Mouse (Mus musculus) forebrain, embryonic 14.5 days (tissue): ENCODE data around the gene Psmb10. TPM values are rescaled to one million over a fixed set of nuclear protein-coding genes. Genes with fewer than 3 reads are reported as not detected.

Experiments
- ATAC-seq: fragments of 200-750 bp; cut with Nextera tagmentation; 2 replicates; pipeline ENCODE4 v1.8.0; 2017; ENCODE audit warnings: mild to moderate bottlenecking, moderate library complexity
- DNase-seq: peaks from one replicate; pipeline ENCODE4 v3.0.0-alpha.2; 2015; ENCODE audit warnings: low spot score
- H3K27ac ChIP-seq: fragments of 300-500 bp; sonication (generic); 2 replicates; pipeline ENCODE4 v1.5.1; 2014; ENCODE audit warnings: low read depth, mild to moderate bottlenecking, control low read depth, low read length, moderate library complexity
- H3K27me3 ChIP-seq: fragments of 300-500 bp; sonication (generic); replicated peaks from 2 replicates; pipeline ENCODE4 v1.6.1; 2014; ENCODE audit warnings: low read length, control low read depth, mixed read lengths; ENCODE audit not compliant: control insufficient read depth, insufficient read depth
- H3K36me3 ChIP-seq: fragments of 300-500 bp; sonication (generic); 2 replicates; pipeline ENCODE4 v1.6.1; 2014; ENCODE audit warnings: low read length, control low read depth; ENCODE audit not compliant: control insufficient read depth, insufficient read depth
- H3K4me1 ChIP-seq: fragments of 300-500 bp; sonication (generic); 2 replicates; pipeline ENCODE4 v1.6.1; 2014; ENCODE audit warnings: antibody characterized with exemption, low read length, control low read depth; ENCODE audit not compliant: control insufficient read depth, insufficient read depth
- H3K4me2 ChIP-seq: fragments of 300-500 bp; sonication (generic); 2 replicates; pipeline ENCODE4 v1.6.1; 2014; ENCODE audit warnings: mild to moderate bottlenecking, control low read depth, low read length
- H3K4me3 ChIP-seq: fragments of 300-500 bp; sonication (generic); 2 replicates; pipeline ENCODE4 v1.5.1; 2014; ENCODE audit warnings: low read depth, low read length, control low read depth
- H3K9ac ChIP-seq: fragments of 300-500 bp; sonication (generic); 2 replicates; pipeline ENCODE4 v1.6.1; 2014; ENCODE audit warnings: mild to moderate bottlenecking, low read length, control low read depth, moderate library complexity
- H3K9me3 ChIP-seq: fragments of 300-500 bp; sonication (generic); replicated peaks from 2 replicates; pipeline ENCODE4 v1.6.1; 2016; ENCODE audit warnings: low read length, control low read depth, mixed read lengths; ENCODE audit not compliant: control insufficient read depth
- WGBS: fragments of 180-500 bp; shearing (Covaris S2); extraction: QIAGEN DNeasy Blood & Tissue Kit; methylation state at CpG from one replicate; pipeline ENCODE4 v1.1.7; 2014; 5-methylcytosine and 5-hydroxymethylcytosine counted together
- polyA plus RNA-seq: library from polyadenylated mRNA; unstranded; fragments of >200 nt; fragmentation: Nextera tagmentation; extraction: Ambion mirVana; gene quantifications from 2 replicates; pipeline ENCODE4 v1.2.1, GENCODE M21; 2014

Gene Psmb10
- polyA plus RNA-seq, 1 experiment from 2014 or later = 57.8 TPM

DNA sequence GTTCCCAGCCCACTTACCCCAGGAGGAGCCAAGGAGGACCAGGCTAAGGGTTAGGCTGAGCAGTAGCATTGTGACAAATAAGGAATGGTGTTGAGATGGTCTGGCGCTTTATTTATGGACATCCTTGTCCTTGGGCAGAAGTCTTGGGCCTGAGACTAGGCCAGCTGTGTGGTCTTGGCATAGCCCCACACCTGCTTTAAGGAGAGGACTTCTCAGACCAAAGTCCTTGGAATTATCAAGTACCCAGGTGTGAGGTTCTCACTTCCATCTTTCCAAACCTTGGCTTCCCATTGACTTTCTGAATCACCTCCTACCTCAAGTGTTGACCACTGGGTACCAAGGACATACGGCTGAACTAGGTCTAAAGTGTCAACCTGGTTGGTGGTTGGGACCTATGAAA, 4.5 kb downstream of the Psmb10 start, which contains the start of gene Ctrl:
Ctrl (minus strand) TSS at position 101 of the 400 bp plus-strand sequence.
- 89% methylated on average over 2 of the region's 2 CpGs for WGBS
- ATAC-seq (no peak), DNase-seq (no peak)

DNA sequence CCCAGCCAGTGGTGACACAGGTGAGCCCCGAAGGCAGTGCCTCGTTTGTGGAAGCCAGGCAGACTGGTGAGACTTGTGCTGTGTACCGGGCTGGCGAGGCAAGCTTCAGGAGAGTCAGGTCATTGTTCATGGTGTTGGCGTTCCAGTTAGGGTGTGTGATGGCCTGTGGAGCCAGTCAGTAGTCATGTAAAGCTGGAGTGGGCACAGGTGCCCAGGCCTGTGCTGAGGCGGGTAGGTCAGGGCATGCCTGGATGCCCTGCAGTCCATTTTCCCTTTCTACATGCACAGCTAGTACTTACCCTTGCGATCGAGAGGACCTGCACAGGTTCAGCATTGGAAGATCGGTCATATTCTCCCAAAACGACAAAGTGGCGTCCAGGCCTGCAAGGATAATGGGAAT, 5.7 kb downstream of the Psmb10 start:
- H3K9me3 ChIP-seq = no peaks in the 10 kb centered on the region
- no peak overlapping the region for H3K9ac ChIP-seq
- no peaks in the 10 kb centered on the region for H3K27me3 ChIP-seq
- ATAC-seq (no peak), DNase-seq (no peak)
- no peak overlapping the region for H3K4me3 ChIP-seq
- no peak overlapping the region for H3K27ac ChIP-seq
- peaks cover 19% of the 10 kb centered on the region; the same call in 1 of the 2 replicates for H3K36me3 ChIP-seq
- 92% methylated on average over 11 of the region's 11 CpGs for WGBS
- no peak overlapping the region for H3K4me2 ChIP-seq
- H3K4me1 ChIP-seq = peaks cover 5% of the 10 kb centered on the region

More for the DNA sequence above, 4.5 kb downstream of the Psmb10 start, which contains the start of gene Ctrl:
- Histone ChIP-seq H3K9me3 (no peaks in the 10 kb centered on the region), H3K9ac (no peak within 1 kb of the TSS), H3K4me2 (no peak within 1 kb of the TSS), H3K4me1 (peaks cover 5% of the 10 kb centered on the region), H3K4me3 (no peak within 1 kb of the TSS), H3K27ac (no peak within 1 kb of the TSS), H3K27me3 (no peaks in the 10 kb centered on the region), H3K36me3 (peaks cover 19% of the 10 kb centered on the region; the same call in 1 of the 2 replicates)

DNA sequence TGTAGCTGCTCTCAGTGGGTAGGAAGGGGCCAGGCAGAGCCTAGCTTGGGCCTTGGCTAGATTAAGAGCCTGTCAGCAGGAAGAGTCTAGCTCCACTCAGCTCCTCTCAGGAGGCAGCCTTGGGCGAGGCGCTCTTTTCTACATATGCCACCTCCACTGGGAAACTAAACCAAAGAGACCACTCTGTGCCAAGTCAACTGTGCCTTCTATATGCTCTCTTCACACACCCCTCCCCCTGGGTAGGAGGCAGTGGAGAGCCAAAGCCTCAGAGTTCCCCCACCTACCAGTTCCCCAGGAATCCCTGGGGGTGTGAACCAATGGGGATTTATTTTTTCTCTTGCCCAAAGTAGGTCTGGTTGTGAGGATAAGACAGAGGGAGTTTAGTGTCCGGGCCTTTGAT, 7.0 kb downstream of the Psmb10 start:
- H3K4me2 ChIP-seq = no peak overlapping the region
- no peaks in the 10 kb centered on the region for H3K27me3 ChIP-seq
- H3K9ac ChIP-seq = no peak overlapping the region
- DNase-seq = no peak
- peaks cover 2% of the 10 kb centered on the region for H3K4me1 ChIP-seq
- no peak for ATAC-seq
- H3K36me3 ChIP-seq = peaks cover 19% of the 10 kb centered on the region; the same call in 1 of the 2 replicates
- H3K9me3 ChIP-seq = no peaks in the 10 kb centered on the region
- 93% methylated on average over 3 of the region's 3 CpGs for WGBS
- no peak overlapping the region for H3K27ac ChIP-seq
- H3K4me3 ChIP-seq = no peak overlapping the region

DNA sequence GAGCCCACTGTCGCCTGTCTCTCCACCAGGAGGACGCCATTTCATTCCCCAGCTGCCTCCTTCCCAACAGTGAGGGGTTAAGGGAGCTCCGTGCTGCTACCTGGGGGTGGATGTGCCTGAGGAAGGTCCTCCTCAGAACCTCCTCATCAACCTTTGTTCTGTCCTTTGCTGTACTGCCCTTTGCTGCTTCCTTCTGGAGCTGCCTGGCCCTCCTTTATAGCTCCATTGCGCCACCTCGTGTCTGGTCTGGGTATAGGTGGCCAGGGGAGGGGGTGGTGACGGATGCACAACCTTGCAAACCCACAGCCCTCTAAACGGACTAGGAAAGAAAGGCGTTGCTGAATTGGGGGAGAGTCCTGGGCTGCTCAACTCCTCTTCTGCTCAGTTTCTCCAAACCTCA, 7.6 kb downstream of the Psmb10 start:
- ATAC-seq (peak; percentile 75), DNase-seq (peak; percentile 76)
- Histone ChIP-seq H3K9me3 (no peaks in the 10 kb centered on the region), H3K27me3 (no peaks in the 10 kb centered on the region), H3K4me2 (no peak overlapping the region), H3K4me1 (no peaks in the 10 kb centered on the region), H3K9ac (peak overlapping the region; percentile 40), H3K4me3 (no peak overlapping the region), H3K36me3 (peaks cover 19% of the 10 kb centered on the region; the same call in 1 of the 2 replicates), H3K27ac (peak overlapping the region; percentile 48; the same call in 1 of the 2 replicates)
- WGBS = 15% methylated on average over 8 of the region's 8 CpGs

DNA sequence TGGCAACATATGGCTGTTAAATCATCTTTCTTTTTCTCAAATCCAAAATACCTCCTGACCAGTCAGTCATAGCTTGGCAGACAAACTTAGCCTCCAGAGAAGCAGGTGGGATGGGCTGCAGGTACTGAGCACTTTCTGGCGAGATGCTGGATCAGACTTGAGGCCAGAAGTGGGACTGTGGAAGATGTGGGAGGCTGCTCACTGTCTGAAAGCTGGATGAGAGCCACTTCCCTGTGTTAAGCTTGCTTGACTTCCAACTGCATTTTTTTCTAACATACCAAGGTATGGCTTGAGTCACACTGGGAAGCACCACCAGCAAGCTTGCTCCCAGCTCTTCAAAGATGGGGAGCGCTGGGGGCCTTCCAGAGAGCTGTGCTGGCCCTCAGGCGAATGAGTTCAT, 13.1 kb downstream of the Psmb10 start:
- Histone ChIP-seq H3K27ac (no peak overlapping the region), H3K9me3 (no peaks in the 10 kb centered on the region), H3K4me1 (no peaks in the 10 kb centered on the region), H3K27me3 (no peaks in the 10 kb centered on the region), H3K36me3 (peaks cover 9% of the 10 kb centered on the region; the same call in 1 of the 2 replicates), H3K9ac (no peak overlapping the region), H3K4me2 (no peak overlapping the region), H3K4me3 (no peak overlapping the region)
- WGBS = 48% methylated on average over 3 of the region's 3 CpGs
- ATAC-seq = no peak
- DNase-seq = no peak

DNA sequence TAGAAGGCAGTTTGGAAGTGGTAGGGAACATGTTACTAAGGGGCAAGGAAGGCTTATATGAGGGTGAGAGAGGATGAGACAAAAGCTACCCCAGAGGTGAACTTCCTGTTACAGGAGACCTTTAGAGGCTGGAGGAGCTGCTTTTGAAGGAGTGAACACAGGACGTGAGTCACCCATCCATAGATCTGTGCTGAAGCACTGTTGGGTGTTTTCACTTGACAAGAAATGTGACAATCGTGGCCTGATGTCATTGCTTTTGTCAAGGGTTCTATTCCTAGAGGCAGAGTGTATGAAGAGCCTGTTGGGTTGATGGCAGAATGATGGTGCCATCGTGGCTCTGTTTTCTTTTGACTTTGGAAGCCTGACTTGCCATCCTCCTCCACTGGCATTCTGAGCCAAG, 18.9 kb downstream of the Psmb10 start:
- Histone ChIP-seq H3K36me3 (peaks cover 5% of the 10 kb centered on the region; the same call in 1 of the 2 replicates), H3K27me3 (no peaks in the 10 kb centered on the region), H3K27ac (no peak overlapping the region), H3K4me1 (no peaks in the 10 kb centered on the region), H3K4me2 (no peak overlapping the region), H3K9me3 (no peaks in the 10 kb centered on the region), H3K9ac (no peak overlapping the region), H3K4me3 (no peak overlapping the region)
- WGBS = 93% methylated on average over 3 of the region's 3 CpGs
- ATAC-seq = no peak
- no peak for DNase-seq

DNA sequence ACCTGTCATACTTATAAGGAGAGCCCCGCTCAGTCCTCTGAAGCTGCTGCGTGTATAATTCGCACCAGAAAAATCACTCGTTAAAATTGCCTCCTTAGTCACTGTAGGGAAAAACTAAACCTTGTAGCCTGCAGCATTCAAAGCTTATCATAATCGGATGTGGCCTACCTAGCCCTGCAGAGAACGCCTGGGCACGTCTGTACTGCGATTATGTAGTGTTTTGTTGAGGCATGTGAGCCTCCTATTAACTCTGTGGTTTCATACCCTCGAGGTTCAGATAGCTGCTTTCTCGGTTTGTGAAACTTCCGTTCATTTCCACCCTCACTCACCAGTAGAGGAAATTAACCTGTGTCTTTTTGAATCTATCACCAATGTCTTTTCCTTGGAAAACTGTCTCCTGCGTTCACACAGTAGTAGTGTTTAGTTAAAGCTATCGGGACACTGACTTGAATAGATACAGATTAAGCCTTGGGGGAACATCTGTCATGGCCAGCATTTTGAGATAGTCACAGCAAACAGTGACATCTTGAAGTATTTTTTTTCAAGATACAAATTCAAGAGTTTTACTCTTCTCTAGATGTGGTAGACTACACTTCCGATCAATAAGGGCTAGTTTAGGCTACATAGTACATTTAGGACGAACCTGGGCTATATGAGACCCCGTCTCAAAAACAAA, 37.2 kb downstream of the Psmb10 start:
- Histone ChIP-seq H3K27ac (peak overlapping the region; percentile 82; the same call in 1 of the 2 replicates), H3K4me3 (peak overlapping the region; percentile 93), H3K27me3 (no peaks in the 10 kb centered on the region), H3K9ac (peak overlapping the region; percentile 98), H3K36me3 (no peaks in the 10 kb centered on the region), H3K4me1 (peaks cover 5% of the 10 kb centered on the region; the same call in 1 of the 2 replicates), H3K4me2 (peak overlapping the region; percentile 62), H3K9me3 (no peaks in the 10 kb centered on the region)
- ATAC-seq = no peak
- 39% methylated on average over 16 of the region's 16 CpGs for WGBS
- no peak for DNase-seq

DNA sequence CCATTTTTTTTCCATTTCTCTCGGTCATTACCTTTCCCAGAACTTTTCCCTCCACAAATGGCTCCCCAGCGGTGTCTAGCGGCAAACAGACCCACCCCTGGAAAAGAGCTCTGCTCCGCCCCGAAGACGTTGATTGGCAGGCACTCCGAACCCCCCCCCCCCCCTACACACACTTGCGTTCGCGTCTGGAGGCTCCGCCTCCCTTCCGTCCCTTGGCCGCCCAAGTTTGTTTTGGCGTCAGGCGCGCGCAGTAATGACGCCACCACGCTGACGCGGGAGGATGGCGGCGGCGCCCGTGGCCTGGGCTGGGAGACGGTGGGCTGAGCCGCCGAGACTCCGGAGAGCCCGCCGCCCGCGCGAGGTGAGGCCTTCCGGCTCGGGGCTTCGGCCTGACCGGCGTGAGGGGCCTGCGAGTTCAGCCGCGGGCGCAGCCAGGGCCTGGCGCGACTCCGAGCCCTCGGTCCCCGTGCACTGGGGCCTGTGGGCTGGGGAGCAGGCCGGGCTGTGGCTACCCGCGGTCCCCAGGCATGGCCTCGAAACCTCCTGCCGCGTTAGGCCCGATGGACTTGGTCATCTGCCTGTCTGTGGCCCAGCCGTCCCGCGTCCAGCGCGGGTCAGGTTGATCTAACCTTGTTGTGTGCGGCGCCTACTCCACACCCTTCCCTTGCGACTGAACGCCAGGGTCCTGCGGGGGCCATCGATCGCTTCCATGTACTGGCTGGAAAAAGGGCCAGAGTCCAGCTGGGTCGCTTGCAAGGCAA, 37.9 kb downstream of the Psmb10 start, which contains the start of gene Pskh1:
Pskh1 (plus strand) TSS at position 262 of the 761 bp plus-strand sequence.
- peak within 1 kb of the TSS; percentile 62 for H3K4me2 ChIP-seq
- H3K4me1 ChIP-seq = peaks cover 5% of the 10 kb centered on the region; the same call in 1 of the 2 replicates
- peak within 1 kb of the TSS; percentile 93 for H3K4me3 ChIP-seq
- WGBS = under 1% methylated on average over 49 of the region's 68 CpGs
- no peaks in the 10 kb centered on the region for H3K27me3 ChIP-seq
- H3K9me3 ChIP-seq = no peaks in the 10 kb centered on the region
- DNase-seq = peak; percentile 96
- peak within 1 kb of the TSS; percentile 98 for H3K9ac ChIP-seq
- H3K36me3 ChIP-seq = no peaks in the 10 kb centered on the region
- ATAC-seq = peak; percentile 94
- H3K27ac ChIP-seq = peak within 1 kb of the TSS; percentile 82
